Mouse (Mus musculus): ENCODE data around the gene Cox11. TPM values are rescaled to one million over a fixed set of nuclear protein-coding genes. Genes with fewer than 3 reads are reported as not detected.

The Cox11 gene
- polyA plus RNA-seq, 1 experiment: 14.5 TPM

GRCm38 (mm10) chr11:90684765-90685164, 46.8 kb downstream of the Cox11 start:
- 18% methylated on average over 6 of the region's 6 CpGs for WGBS
- TF ChIP-seq POLR2A (IDR thresholded peaks at IDR 0.05; ENCODE audit: borderline replicate concordance, control insufficient read depth, low read depth, low read length) (no peak), CTCF (IDR thresholded peaks at IDR 0.05; ENCODE audit: control insufficient read depth, insufficient read depth, low read length) (no peak)
- no peak overlapping the region for H3K27ac ChIP-seq (ENCODE audit: control insufficient read depth, insufficient read depth, low read depth, low read length, poor library complexity)

GRCm38 (mm10) chr11:90685196-90685595, 47.2 kb downstream of the Cox11 start:
- TF ChIP-seq CTCF (IDR thresholded peaks at IDR 0.05; ENCODE audit: control insufficient read depth, insufficient read depth, low read length) (no peak), POLR2A (IDR thresholded peaks at IDR 0.05; ENCODE audit: borderline replicate concordance, control insufficient read depth, low read depth, low read length) (no peak)
- WGBS: 72% methylated on average over 6 of the region's 6 CpGs
- Histone ChIP-seq H3K4me3 (replicated peaks; ENCODE audit: control insufficient read depth, low read depth, low read length) (no peak overlapping the region), H3K27ac (ENCODE audit: control insufficient read depth, insufficient read depth, low read depth, low read length, poor library complexity) (no peak overlapping the region), H3K4me1 (ENCODE audit: control insufficient read depth, insufficient read depth, low read length) (no peaks in the 10 kb centered on the region; the same call in 1 of the 2 replicates)

More at GRCm38 (mm10) chr11:90684765-90685164, 46.8 kb downstream of the Cox11 start:
- Histone ChIP-seq H3K4me3 (replicated peaks; ENCODE audit: control insufficient read depth, low read depth, low read length) (no peak overlapping the region), H3K4me1 (ENCODE audit: control insufficient read depth, insufficient read depth, low read length) (no peaks in the 10 kb centered on the region; the same call in 1 of the 2 replicates)

- peak overlapping the region; percentile 79 for H3K4me3 ChIP-seq (replicated peaks; ENCODE audit: control insufficient read depth, low read depth, low read length)
- no peaks in the 10 kb centered on the region; the same call in 1 of the 2 replicates for H3K4me1 ChIP-seq (ENCODE audit: control insufficient read depth, insufficient read depth, low read length)
- H3K27ac ChIP-seq (ENCODE audit: control insufficient read depth, insufficient read depth, low read depth, low read length, poor library complexity): peak overlapping the region; percentile 2; the same call in 1 of the 2 replicates
- TF ChIP-seq POLR2A (IDR thresholded peaks at IDR 0.05; ENCODE audit: borderline replicate concordance, control insufficient read depth, low read depth, low read length): no peak
- 72% methylated on average over 13 of the region's 13 CpGs for WGBS
Measured at GRCm38 (mm10) chr11:90686287-90687025, 48.5 kb downstream of the Cox11 start.

GRCm38 (mm10) chr11:90687040-90687439, 49.1 kb downstream of the Cox11 start:
- under 1% methylated on average over 17 of the region's 17 CpGs for WGBS
- H3K27ac ChIP-seq (ENCODE audit: control insufficient read depth, insufficient read depth, low read depth, low read length, poor library complexity): peak overlapping the region; percentile 2; the same call in 1 of the 2 replicates
- TF ChIP-seq CTCF (IDR thresholded peaks at IDR 0.05; ENCODE audit: control insufficient read depth, insufficient read depth, low read length) (no peak), POLR2A (IDR thresholded peaks at IDR 0.05; ENCODE audit: borderline replicate concordance, control insufficient read depth, low read depth, low read length) (no peak)
- peak overlapping the region; percentile 79 for H3K4me3 ChIP-seq (replicated peaks; ENCODE audit: control insufficient read depth, low read depth, low read length)
- no peaks in the 10 kb centered on the region; the same call in 1 of the 2 replicates for H3K4me1 ChIP-seq (ENCODE audit: control insufficient read depth, insufficient read depth, low read length)

- Histone ChIP-seq H3K4me3 (replicated peaks; ENCODE audit: control insufficient read depth, low read depth, low read length) (peak within 1 kb of the TSS; percentile 79), H3K4me1 (ENCODE audit: control insufficient read depth, insufficient read depth, low read length) (no peaks in the 10 kb centered on the region; the same call in 1 of the 2 replicates), H3K27ac (ENCODE audit: control insufficient read depth, insufficient read depth, low read depth, low read length, poor library complexity) (peak within 1 kb of the TSS; percentile 2; the same call in 1 of the 2 replicates)
- TF ChIP-seq POLR2A (IDR thresholded peaks at IDR 0.05; ENCODE audit: borderline replicate concordance, control insufficient read depth, low read depth, low read length): no peak
- TF ChIP-seq CTCF (IDR thresholded peaks at IDR 0.05; ENCODE audit: control insufficient read depth, insufficient read depth, low read length): no peak
- WGBS: 7% methylated on average over 47 of the region's 47 CpGs
Measured at GRCm38 (mm10) chr11:90687460-90688416, 49.8 kb downstream of the Cox11 start, which contains the start of gene Tom1l1. Gene Tom1l1 (minus strand): TSS chr11:90688366.

GRCm38 (mm10) chr11:90690361-90690760, 52.4 kb downstream of the Cox11 start:
- WGBS: 83% methylated on average over 6 of the region's 6 CpGs
- no peaks in the 10 kb centered on the region; the same call in 1 of the 2 replicates for H3K4me1 ChIP-seq (ENCODE audit: control insufficient read depth, insufficient read depth, low read length)
- no peak overlapping the region for H3K4me3 ChIP-seq (replicated peaks; ENCODE audit: control insufficient read depth, low read depth, low read length)
- no peak for TF ChIP-seq CTCF (IDR thresholded peaks at IDR 0.05; ENCODE audit: control insufficient read depth, insufficient read depth, low read length)
- no peak for TF ChIP-seq POLR2A (IDR thresholded peaks at IDR 0.05; ENCODE audit: borderline replicate concordance, control insufficient read depth, low read depth, low read length)
- H3K27ac ChIP-seq (ENCODE audit: control insufficient read depth, insufficient read depth, low read depth, low read length, poor library complexity): no peak overlapping the region

- no peaks in the 10 kb centered on the region for H3K4me1 ChIP-seq (ENCODE audit: control insufficient read depth, insufficient read depth, low read length)
- 53% methylated on average over 4 of the region's 4 CpGs for WGBS
- TF ChIP-seq POLR2A (IDR thresholded peaks at IDR 0.05; ENCODE audit: borderline replicate concordance, control insufficient read depth, low read depth, low read length) (no peak), CTCF (IDR thresholded peaks at IDR 0.05; ENCODE audit: control insufficient read depth, insufficient read depth, low read length) (no peak)
- no peak overlapping the region for H3K27ac ChIP-seq (ENCODE audit: control insufficient read depth, insufficient read depth, low read depth, low read length, poor library complexity)
- H3K4me3 ChIP-seq (replicated peaks; ENCODE audit: control insufficient read depth, low read depth, low read length): no peak overlapping the region
Measured at GRCm38 (mm10) chr11:90694206-90694605, 56.2 kb downstream of the Cox11 start.

Other genes with a start within 250 kb of the Cox11 start
- 1.5 and 6.2 TPM in 2 replicates for gene Hlf, start 247.3 kb upstream of the Cox11 start, polyA plus RNA-seq (2011; ENCODE audit: insufficient read depth, insufficient read length, low replicate concordance, missing spikeins)
- 3.5 and 3.8 TPM in 2 replicates for gene Stxbp4, start 89 bp upstream of the Cox11 start, polyA plus RNA-seq (2011; ENCODE audit: insufficient read depth, insufficient read length, low replicate concordance, missing spikeins)
- 21.7 and 24.3 TPM in 2 replicates for gene Tom1l1, start 50.2 kb downstream of the Cox11 start, polyA plus RNA-seq (2011; ENCODE audit: insufficient read depth, insufficient read length, low replicate concordance, missing spikeins)

All from bone marrow, adult 2 months (tissue).